Mouse (Mus musculus): ENCODE data around the gene Hist1h3h. TPM values are rescaled to one million over a fixed set of nuclear protein-coding genes. Genes with fewer than 3 reads are reported as not detected.
"Not testable (repeated sequence)": the region's sequence is repeated elsewhere in the genome, so short reads cannot be mapped to it uniquely, and the experiment has no call there.

Hist1h3h gene
- 10 to 100 TPM; 51.3 to 58.2 TPM for total RNA-seq (2021)
- long read RNA-seq, experiment 1, result 0 reads
- long read RNA-seq, experiment 2, result 0 reads

DNA sequence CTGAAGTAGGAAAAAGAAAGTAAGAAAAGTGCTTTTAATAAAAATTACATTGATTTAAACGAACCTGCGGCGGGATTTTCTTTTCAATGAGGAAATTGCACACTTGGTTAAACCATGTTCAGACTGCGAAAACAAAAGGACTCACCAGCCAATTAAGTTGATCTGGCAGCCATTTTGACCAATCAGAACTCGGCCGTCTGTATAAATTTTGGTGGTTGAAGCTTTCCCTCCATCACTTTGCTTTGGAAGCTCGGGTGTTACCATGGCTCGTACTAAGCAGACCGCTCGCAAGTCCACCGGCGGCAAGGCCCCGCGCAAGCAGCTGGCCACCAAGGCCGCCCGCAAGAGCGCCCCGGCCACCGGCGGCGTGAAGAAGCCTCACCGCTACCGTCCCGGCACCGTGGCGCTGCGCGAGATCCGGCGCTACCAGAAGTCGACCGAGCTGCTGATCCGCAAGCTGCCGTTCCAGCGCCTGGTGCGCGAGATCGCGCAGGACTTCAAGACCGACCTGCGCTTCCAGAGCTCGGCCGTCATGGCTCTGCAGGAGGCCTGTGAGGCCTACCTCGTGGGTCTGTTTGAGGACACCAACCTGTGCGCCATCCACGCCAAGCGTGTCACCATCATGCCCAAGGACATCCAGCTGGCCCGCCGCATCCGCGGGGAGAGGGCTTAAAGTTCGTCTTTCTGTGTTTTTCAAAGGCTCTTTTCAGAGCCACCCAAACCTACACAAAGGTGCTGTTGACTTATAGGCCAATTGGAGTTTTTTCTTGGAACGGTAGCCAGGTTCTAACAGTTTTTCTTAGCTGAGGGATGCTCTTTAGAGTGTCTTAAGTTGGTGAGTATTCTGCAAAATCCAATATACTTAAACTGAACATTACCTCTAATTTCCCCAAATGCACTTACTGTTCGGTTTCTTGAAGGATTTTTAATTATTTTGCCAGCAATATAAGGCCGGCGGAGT is at the start of gene Hist1h3h:
Hist1h3h (plus strand) TSS at position 263 of the 961 bp plus-strand sequence.
- Histone ChIP-seq H3K4me3 (peak within 1 kb of the TSS; percentile 58), H3K27ac (peak within 1 kb of the TSS; percentile 86)
- DNase-seq (ENCODE audit: low spot score in 2 of 2), result peak; percentile 87 to 93

- no peak for TF ChIP-seq CTCF (conservative IDR thresholded peaks at IDR 0.05)
- DNase-seq (ENCODE audit: low spot score in 2 of 2), result no peak
- H3K27ac ChIP-seq, result no peak within 1 kb of the TSS
- H3K4me3 ChIP-seq, result no peak within 1 kb of the TSS
Observed at GRCm38 (mm10) chr13:21677305-21677704, 40.2 kb upstream of the Hist1h3h start, which contains the start of gene Olfr1360. Gene Olfr1360 (minus strand): TSS chr13:21677405.

DNA sequence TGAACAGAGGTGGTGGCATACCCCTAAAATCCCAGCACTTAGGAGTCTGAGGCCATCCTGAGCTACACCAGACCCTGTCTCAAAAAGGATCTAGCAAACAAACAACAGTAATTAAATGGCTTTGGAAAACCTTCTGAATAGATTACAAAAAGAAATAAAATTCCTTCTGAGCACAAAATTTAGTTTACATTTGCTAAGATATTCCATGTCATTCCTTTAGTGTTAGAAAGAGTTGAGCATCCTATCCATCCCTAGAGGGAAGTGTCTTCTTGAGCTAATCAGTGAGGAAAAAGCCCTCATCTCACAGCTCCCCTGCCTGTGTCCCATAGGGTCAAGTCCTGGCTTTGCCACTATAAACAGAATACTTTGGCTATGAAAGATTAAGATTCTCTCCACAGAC is 19.6 kb upstream of the Hist1h3h start, which contains the start of gene Olfr1359:
Olfr1359 (plus strand) TSS at position 301 of the 400 bp plus-strand sequence.
- H3K27ac ChIP-seq, result no peak within 1 kb of the TSS
- no peak for TF ChIP-seq CTCF (conservative IDR thresholded peaks at IDR 0.05)
- no peak for DNase-seq (ENCODE audit: low spot score in 2 of 2)
- no peak within 1 kb of the TSS for H3K4me3 ChIP-seq

DNA sequence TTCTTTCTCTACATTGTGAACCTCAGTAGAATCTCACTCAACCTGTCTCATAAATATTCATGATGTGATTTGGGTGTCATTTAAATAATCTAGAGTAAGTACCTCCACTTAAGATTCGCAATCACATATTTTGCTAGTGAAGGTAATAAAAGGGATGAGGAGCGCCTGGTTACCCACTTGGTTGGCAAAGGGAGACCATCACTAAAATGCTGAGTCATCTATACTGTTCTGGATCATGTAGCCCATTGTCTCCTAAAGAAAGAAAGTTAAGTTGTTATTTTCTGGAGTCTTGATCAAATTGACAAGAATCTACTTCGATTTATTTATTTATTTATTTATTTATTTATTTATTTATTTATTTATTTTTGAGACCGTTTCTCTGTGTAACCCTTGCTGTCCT is 10.8 kb upstream of the Hist1h3h start:
- no peak for DNase-seq (ENCODE audit: low spot score in 2 of 2)
- no peak overlapping the region for H3K27ac ChIP-seq
- TF ChIP-seq CTCF (conservative IDR thresholded peaks at IDR 0.05), result no peak
- H3K4me3 ChIP-seq, result no peak overlapping the region

DNA sequence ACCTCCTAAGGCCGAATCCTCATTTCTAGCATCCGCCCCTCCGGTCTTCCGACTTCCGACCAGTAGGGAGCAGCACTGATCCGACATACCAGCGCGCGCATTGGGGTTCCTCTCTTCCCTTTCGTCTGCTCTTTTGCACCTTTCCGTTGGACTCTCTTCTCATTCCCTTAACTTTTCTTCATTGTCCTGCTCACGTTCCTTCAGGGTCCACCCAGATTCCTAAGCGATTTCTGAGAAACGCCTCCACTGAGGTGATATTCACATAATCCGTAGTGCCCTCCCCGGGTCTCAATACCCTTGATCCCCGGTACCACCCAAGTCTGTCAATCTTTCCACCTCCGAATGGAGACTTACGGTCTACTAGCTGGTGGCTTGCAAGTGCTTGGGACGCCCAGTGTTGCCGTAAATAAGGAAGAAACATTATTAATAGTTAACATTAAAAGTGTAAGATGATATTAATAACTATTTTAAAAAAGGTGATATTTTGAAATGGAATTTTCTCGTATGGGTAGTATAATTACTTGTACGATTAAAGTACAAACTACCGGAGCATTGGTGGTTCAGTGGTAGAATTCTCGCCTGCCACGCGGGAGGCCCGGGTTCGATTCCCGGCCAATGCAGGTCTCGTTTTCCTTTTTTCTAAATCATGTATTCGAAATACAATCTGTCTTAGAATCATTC is 7.3 kb upstream of the Hist1h3h start:
- Histone ChIP-seq H3K27ac (peak overlapping the region; percentile 83), H3K4me3 (peak overlapping the region; percentile 68)
- peak; percentile 87 to 92 for DNase-seq (ENCODE audit: low spot score in 2 of 2)
- TF ChIP-seq CTCF (conservative IDR thresholded peaks at IDR 0.05), result peak; percentile 95

GRCm38 (mm10) chr13:21710821-21711525 is 6.5 kb upstream of the Hist1h3h start:
- H3K27ac ChIP-seq, result peak overlapping the region; percentile 83
- peak; percentile 76 to 83 for DNase-seq (ENCODE audit: low spot score in 2 of 2)
- H3K4me3 ChIP-seq, result peak overlapping the region; percentile 68
- no peak for TF ChIP-seq CTCF (conservative IDR thresholded peaks at IDR 0.05)

DNA sequence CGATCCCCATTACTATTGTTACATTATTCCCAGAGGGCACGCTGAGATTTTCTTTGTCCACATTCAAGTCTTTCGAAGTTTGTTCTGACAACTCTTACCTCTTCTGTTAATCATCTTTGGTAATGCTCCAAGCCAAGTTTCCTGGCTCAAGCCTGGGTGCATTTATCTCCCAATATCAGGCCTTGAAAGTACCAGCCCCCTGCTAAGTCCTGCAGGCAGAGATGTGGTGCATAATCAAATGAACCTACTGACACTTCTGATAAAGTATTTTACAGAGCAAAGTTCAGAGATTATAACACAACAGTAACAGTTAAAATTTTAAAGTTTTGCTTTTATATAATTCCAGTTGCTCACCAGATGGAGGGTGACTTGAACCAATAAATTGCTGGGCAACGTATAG is 5.8 kb upstream of the Hist1h3h start:
- TF ChIP-seq CTCF (conservative IDR thresholded peaks at IDR 0.05), result no peak
- Histone ChIP-seq H3K27ac (no peak overlapping the region), H3K4me3 (peak overlapping the region; percentile 68)
- DNase-seq (ENCODE audit: low spot score in 2 of 2), result no peak

DNA sequence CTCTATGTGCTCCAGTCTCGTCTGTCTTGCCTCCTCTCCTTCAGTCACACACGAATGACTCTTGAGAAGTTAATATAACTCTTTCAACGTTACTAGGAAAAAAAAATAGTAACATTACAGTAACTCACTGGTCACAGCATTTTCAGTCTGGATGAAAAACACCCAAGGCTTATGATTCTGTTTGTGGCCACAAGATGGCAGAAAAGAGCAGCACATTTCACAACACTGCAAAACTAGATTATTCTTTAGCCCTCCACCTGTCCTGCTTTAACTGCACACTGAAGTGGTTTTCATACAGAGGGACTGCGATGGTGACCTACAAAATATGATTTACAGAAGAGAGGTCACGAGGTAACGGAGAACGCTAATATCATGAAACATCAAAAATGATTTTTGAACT is 2.7 kb upstream of the Hist1h3h start:
- no peak overlapping the region for H3K27ac ChIP-seq
- peak in 1 of 2 experiments; percentile 69 for DNase-seq (ENCODE audit: low spot score in 2 of 2)
- H3K4me3 ChIP-seq, result peak overlapping the region; percentile 55
- TF ChIP-seq CTCF (conservative IDR thresholded peaks at IDR 0.05), result peak; percentile 99

DNA sequence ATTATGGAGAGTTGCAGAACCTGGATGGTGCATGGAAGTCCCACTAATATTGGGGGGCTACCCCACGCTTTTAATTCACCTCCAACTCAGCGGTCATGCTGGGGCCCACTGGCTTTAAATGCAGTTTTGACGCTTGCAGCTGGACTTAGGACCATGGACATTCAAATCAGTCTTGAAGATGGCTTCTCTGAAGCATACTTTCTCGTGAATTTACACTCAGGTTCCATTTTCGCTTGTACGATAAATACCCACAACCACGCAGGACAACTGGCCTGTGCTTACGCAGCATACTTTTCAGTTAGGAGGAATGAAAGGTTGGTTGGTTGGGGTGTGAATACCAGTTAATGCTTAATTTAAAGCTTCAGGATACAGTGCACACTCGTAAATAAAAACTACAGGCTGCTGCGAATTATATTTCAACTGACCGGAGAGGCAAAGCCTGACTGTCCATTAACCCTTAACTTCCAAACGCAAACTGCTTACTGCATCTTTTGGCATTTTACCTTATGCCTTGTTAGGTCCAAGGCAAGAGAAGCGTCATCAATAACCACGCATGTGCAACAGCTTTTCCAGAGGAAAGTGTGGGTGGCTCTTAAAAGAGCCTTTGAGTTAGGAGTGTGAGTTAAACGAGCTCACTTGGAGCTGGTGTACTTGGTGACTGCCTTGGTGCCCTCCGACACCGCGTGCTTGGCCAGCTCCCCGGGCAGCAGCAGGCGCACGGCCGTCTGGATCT is 2.2 kb upstream of the Hist1h3h start:
- no peak for DNase-seq (ENCODE audit: low spot score in 2 of 2)
- no peak for TF ChIP-seq CTCF (conservative IDR thresholded peaks at IDR 0.05)
- Histone ChIP-seq H3K4me3 (peak overlapping the region; percentile 55), H3K27ac (peak overlapping the region; percentile 83)

DNA sequence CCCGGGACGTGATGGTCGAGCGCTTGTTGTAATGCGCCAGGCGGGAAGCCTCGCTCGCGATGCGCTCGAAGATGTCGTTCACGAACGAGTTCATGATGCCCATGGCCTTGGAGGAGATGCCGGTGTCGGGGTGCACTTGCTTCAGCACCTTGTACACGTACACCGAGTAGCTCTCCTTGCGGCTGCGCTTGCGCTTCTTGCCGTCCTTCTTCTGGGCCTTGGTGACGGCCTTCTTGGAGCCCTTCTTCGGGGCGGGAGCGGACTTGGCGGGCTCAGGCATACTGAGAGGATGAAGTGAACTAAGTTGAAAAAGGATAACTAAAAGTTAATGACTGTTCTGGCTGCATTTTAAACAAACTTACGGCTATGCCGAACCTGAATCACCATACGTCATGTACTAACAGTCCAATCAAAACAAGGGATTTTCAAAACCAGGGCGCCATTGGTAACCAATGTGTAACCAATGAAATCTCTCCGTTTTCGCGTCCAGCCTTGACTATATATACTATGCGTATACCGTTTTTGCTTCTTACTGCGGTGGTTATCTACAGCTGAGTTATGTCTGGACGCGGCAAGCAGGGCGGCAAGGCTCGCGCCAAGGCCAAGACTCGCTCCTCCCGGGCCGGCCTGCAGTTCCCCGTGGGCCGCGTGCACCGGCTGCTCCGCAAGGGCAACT is 1.5 kb upstream of the Hist1h3h start, which contains the start of the genes Hist1h2bl and Hist1h2ai:
Hist1h2bl (minus strand) TSS at position 280 of the 676 bp plus-strand sequence.
Hist1h2ai (plus strand) TSS at position 559 of the 676 bp plus-strand sequence.
- H3K27ac ChIP-seq, result peak within 1 kb of the TSS; percentile 86

GRCm38 (mm10) chr13:21716540-21717391 is 693 bp upstream of the Hist1h3h start:
- H3K4me3 ChIP-seq, result peak overlapping the region; percentile 58
- not testable (repeated sequence) for DNase-seq (ENCODE audit: low spot score in 2 of 2)
- H3K27ac ChIP-seq, result peak overlapping the region; percentile 86

More for the DNA sequence above, 1.5 kb upstream of the Hist1h3h start, which contains the start of the genes Hist1h2bl and Hist1h2ai:
- DNase-seq (ENCODE audit: low spot score in 2 of 2), result peak; percentile 84 to 94
- H3K4me3 ChIP-seq, result peak within 1 kb of the TSS; percentile 58
